Mouse (Mus musculus) midbrain, embryonic 15.5 days (tissue): ENCODE results near the gene Parvb. TPM values are rescaled to one million over a fixed set of nuclear protein-coding genes. Genes with fewer than 3 reads are reported as not detected.

Experiments
- ATAC-seq: fragments of 200-750 bp; cut with Nextera tagmentation; replicated peaks from 2 replicates; pipeline ENCODE4 v1.8.0; 2017; ENCODE audit warnings: moderate TSS enrichment
- H3K27ac ChIP-seq: fragments of 300-500 bp; sonication (generic); 2 replicates; pipeline ENCODE4 v1.5.1; 2015; ENCODE audit warnings: mild to moderate bottlenecking, inconsistent platforms
- H3K27me3 ChIP-seq: fragments of 300-500 bp; sonication (generic); replicated peaks from 2 replicates; pipeline ENCODE4 v1.6.1; 2015; ENCODE audit warnings: inconsistent platforms
- H3K36me3 ChIP-seq: fragments of 300-500 bp; sonication (generic); replicated peaks from 2 replicates; pipeline ENCODE4 v1.6.1; 2015; ENCODE audit warnings: inconsistent platforms
- H3K4me1 ChIP-seq: fragments of 300-500 bp; sonication (generic); 2 replicates; pipeline ENCODE4 v1.6.1; 2015; ENCODE audit warnings: inconsistent platforms
- H3K4me2 ChIP-seq: fragments of 300-500 bp; sonication (generic); 2 replicates; pipeline ENCODE4 v1.6.1; 2015; ENCODE audit warnings: inconsistent platforms, mild to moderate bottlenecking, moderate library complexity
- H3K4me3 ChIP-seq: fragments of 300-500 bp; sonication (generic); 2 replicates; pipeline ENCODE4 v1.5.1; 2015; ENCODE audit warnings: mild to moderate bottlenecking, inconsistent platforms
- H3K9ac ChIP-seq: fragments of 300-500 bp; sonication (generic); 2 replicates; pipeline ENCODE4 v1.6.1; 2015; ENCODE audit warnings: mild to moderate bottlenecking, inconsistent platforms
- H3K9me3 ChIP-seq: fragments of 300-500 bp; sonication (generic); 2 replicates; pipeline ENCODE4 v1.6.1; 2016; ENCODE audit warnings: inconsistent platforms
- WGBS: fragments of 180-500 bp; shearing (Covaris S2); methylation state at CpG from one replicate; pipeline ENCODE4 v1.1.7; 2015; ENCODE audit warnings: mixed read lengths; 5-methylcytosine and 5-hydroxymethylcytosine counted together
- polyA plus RNA-seq: library from polyadenylated mRNA; unstranded; fragments of >200 nt; fragmentation: Nextera tagmentation; extraction: Ambion mirVana; gene quantifications from 2 replicates; pipeline ENCODE4 v1.2.1, GENCODE M21; 2015

Gene Parvb
- polyA plus RNA-seq, 1 experiment from 2014 or later = 4.2 TPM

DNA sequence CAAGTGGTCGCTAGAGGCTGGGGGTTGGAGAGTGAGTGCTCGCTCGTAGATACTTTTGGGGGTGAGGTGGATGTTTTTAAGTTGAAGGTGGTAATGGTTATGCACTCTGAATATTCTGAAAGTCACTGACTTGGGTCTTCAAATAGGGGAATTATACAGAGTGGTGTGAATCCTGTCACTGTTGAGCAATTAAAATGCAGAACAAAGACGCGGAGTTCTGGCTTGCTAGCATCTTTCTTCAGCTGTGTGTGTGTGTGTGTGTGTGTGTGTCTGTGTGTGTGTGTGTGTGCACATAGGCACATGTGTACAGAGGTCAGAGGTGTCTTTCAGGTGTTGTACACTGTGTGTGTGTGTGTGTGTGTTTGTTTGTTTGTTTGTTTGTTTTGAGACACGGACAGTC, 14.4 kb downstream of the Parvb start:
- Histone ChIP-seq H3K9ac (no peak overlapping the region), H3K9me3 (no peaks in the 10 kb centered on the region), H3K27ac (no peak overlapping the region), H3K36me3 (no peaks in the 10 kb centered on the region), H3K27me3 (no peaks in the 10 kb centered on the region), H3K4me3 (no peak overlapping the region), H3K4me1 (peaks cover 10% of the 10 kb centered on the region), H3K4me2 (no peak overlapping the region)
- 80% methylated on average over 6 of the region's 6 CpGs for WGBS
- ATAC-seq = no peak

DNA sequence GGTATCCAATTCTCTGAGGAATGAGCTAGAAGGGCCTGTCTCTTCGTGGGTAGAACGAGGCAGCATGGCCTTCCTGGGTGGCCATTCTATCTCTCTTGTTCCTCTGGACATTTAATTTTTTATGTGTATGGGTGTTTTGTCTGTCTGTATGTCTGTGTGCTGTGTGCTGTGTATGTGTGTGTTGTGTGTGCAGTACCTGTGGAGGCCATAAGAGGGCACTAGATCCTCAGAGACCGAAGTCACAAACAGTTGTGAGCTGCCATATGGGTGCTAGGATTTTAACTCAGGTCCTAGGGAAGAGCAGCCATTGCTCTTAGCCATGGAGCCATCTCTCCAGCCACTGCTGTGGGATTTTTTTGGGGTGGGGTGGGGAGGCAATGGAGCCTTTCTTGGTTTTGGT, 15.5 kb downstream of the Parvb start:
- H3K27ac ChIP-seq = no peak overlapping the region
- no peaks in the 10 kb centered on the region for H3K9me3 ChIP-seq
- no peaks in the 10 kb centered on the region for H3K36me3 ChIP-seq
- peaks cover 10% of the 10 kb centered on the region for H3K4me1 ChIP-seq
- H3K4me2 ChIP-seq = no peak overlapping the region
- WGBS = 77% methylated on average over 3 of the region's 3 CpGs
- no peak overlapping the region for H3K4me3 ChIP-seq
- no peaks in the 10 kb centered on the region for H3K27me3 ChIP-seq
- no peak for ATAC-seq
- no peak overlapping the region for H3K9ac ChIP-seq

DNA sequence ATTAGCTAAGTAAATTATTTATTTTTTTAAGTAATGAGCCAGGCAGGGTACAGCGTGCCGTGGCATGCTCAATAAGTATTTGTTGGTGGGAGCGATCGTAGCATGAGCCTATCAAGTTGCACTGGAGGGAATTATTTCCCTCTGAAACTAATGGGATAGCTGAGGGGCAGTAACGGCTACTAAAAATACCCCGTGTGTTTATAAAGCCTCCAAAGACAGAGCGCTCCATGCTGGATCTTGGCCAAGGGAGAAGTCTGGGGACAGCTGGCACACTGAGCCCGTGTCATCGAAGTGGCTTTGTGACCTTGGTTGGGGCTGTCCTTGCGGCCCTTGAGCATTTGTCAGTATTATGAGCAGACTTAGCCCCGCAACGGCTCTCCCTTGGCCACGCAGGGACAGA, 19.4 kb downstream of the Parvb start:
- no peak overlapping the region for H3K4me2 ChIP-seq
- H3K4me1 ChIP-seq = peaks cover 14% of the 10 kb centered on the region
- WGBS = 34% methylated on average over 13 of the region's 13 CpGs
- H3K36me3 ChIP-seq = no peaks in the 10 kb centered on the region
- ATAC-seq = no peak
- H3K27me3 ChIP-seq = no peaks in the 10 kb centered on the region
- H3K27ac ChIP-seq = no peak overlapping the region
- no peak overlapping the region for H3K4me3 ChIP-seq
- no peak overlapping the region for H3K9ac ChIP-seq
- no peaks in the 10 kb centered on the region for H3K9me3 ChIP-seq

DNA sequence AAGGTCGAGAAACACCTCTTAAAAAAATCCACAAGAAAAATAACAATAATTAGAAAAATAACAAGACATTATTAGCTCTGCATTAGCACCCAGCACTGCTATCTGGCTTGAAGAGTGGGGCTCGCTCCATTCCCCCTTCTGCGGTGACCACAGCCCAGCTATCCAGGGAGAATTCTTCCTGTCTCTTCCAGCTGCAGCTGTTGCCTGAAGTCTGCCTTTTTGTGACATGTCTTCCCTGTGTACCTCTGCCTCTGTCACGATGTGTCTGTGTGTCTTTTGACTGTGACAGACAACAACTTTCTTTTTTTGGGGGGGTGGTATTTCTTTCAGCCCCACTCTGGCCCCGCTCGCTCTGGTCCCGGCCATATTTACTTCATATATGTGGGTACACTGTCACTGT, 20.8 kb downstream of the Parvb start:
- no peaks in the 10 kb centered on the region for H3K9me3 ChIP-seq
- ATAC-seq = no peak

DNA sequence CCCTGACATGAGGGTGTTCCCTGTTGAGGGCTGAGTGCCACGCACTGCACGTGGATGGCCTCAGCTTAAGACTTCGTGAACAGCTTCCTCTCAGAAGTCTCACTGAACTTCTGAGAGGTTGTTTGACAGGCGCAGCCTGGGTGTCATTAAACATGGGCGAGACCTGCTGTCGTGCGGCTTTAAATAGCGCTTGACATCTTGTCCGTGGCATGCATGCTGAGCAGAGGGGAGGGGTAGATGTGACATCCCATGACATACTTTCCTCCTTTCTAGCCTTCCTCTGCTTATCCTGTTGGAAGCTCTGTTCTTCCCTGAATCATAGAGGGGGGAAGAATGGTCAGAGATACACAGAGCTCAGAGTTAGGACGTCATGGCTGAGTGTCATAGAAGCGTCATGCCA, 21.9 kb downstream of the Parvb start:
- no peak overlapping the region for H3K4me2 ChIP-seq
- 58% methylated on average over 11 of the region's 11 CpGs for WGBS
- 0 out of 2 replicates have a peak, but pooled peaks cover 7% of the 10 kb centered on the region for H3K27me3 ChIP-seq
- no peaks in the 10 kb centered on the region for H3K9me3 ChIP-seq
- no peak overlapping the region for H3K9ac ChIP-seq
- H3K4me1 ChIP-seq = peaks cover 28% of the 10 kb centered on the region
- no peak for ATAC-seq
- no peaks in the 10 kb centered on the region for H3K36me3 ChIP-seq
- no peak overlapping the region for H3K27ac ChIP-seq
- no peak overlapping the region for H3K4me3 ChIP-seq

More for the DNA sequence above, 20.8 kb downstream of the Parvb start:
- Histone ChIP-seq H3K27ac (no peak overlapping the region), H3K27me3 (0 out of 2 replicates have a peak, but pooled peaks cover 3% of the 10 kb centered on the region), H3K36me3 (no peaks in the 10 kb centered on the region), H3K4me2 (no peak overlapping the region), H3K9ac (no peak overlapping the region), H3K4me1 (peaks cover 22% of the 10 kb centered on the region), H3K4me3 (no peak overlapping the region)
- 91% methylated on average over 7 of the region's 7 CpGs for WGBS

DNA sequence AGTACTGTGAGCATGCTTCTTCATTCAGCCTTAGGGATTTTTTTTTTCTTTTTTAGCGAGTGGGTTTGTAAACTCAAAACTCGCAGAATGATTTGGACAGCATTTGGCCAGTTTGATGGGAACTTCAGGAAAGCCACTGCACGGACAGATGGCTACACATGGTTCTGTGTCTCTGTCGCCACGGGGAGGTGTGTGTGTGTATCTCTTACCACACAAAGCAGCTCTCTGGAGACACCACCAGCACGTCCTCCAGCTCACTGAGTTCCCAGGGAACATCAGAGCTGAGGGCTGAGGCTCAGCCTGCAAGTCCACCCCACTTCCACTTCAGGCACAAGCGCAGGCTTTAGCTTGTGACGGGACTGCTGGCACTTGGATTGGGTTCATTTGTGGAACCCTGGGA, 22.5 kb downstream of the Parvb start:
- ATAC-seq = no peak
- WGBS = 63% methylated on average over 8 of the region's 8 CpGs
- Histone ChIP-seq H3K4me3 (no peak overlapping the region), H3K27me3 (0 out of 2 replicates have a peak, but pooled peaks cover 7% of the 10 kb centered on the region), H3K27ac (no peak overlapping the region), H3K9me3 (no peaks in the 10 kb centered on the region), H3K36me3 (no peaks in the 10 kb centered on the region), H3K4me2 (no peak overlapping the region), H3K9ac (no peak overlapping the region), H3K4me1 (peaks cover 33% of the 10 kb centered on the region)

DNA sequence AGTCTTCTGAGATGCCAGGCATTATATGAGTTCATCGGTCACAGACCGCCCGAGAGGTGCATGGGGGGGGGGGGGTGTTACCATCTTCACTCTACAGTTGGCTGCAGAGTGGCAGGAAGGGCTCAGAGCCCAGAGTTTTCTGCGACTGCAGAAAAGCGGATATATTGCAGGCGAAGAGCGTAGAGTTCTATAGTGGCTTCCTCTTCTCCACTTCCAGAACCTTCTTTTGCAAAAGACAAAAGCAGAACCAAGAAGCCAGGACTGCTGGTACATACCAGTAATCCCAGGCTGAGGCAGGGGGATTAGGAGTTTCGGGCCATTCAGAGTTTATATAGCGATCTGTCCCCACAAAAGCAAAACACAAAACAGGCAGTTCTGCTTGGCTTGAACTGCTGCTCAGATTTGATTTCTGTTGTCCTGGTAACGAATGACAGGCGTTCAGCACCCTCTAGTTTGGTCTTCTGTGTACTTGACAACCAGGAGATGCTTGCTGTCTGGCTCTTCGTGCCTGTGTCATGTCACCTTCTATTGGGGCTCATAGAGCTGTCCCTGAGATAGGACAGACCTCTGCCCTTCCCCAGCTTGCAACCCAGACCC, 24.5 kb downstream of the Parvb start:
- no peak overlapping the region for H3K9ac ChIP-seq
- no peak overlapping the region for H3K4me2 ChIP-seq
- H3K4me1 ChIP-seq = peaks cover 46% of the 10 kb centered on the region
- H3K9me3 ChIP-seq = no peaks in the 10 kb centered on the region
- 0 out of 2 replicates have a peak, but pooled peaks cover 7% of the 10 kb centered on the region for H3K27me3 ChIP-seq
- H3K4me3 ChIP-seq = no peak overlapping the region
- no peak for ATAC-seq
- H3K27ac ChIP-seq = peak overlapping the region; percentile 35; the same call in 1 of the 2 replicates
- H3K36me3 ChIP-seq = no peaks in the 10 kb centered on the region
- 48% methylated on average over 12 of the region's 12 CpGs for WGBS

DNA sequence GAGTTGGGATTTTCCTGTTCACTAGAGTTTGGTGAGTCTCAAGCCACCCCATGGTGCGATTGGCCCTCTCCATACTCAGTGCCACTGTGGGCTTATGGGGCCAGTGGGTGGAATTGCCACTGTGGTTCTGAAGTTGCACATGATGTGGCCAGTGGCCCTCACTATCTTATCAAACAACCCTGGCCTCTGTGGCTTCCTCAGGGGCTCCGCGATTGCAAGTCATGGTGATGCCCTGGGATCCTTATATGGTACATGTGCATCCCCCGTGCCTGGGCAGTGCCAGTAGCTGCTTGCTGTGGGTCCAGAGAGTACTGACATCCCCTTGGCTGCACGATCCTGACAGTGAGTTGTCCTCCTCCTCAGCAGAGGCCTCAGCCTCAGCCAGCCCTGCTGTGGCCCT, 25.0 kb downstream of the Parvb start:
- Histone ChIP-seq H3K9ac (no peak overlapping the region), H3K9me3 (no peaks in the 10 kb centered on the region), H3K4me1 (peaks cover 46% of the 10 kb centered on the region), H3K4me3 (no peak overlapping the region), H3K27me3 (0 out of 2 replicates have a peak, but pooled peaks cover 7% of the 10 kb centered on the region), H3K36me3 (no peaks in the 10 kb centered on the region), H3K4me2 (no peak overlapping the region), H3K27ac (no peak overlapping the region)
- no peak for ATAC-seq
- 90% methylated on average over 5 of the region's 5 CpGs for WGBS

DNA sequence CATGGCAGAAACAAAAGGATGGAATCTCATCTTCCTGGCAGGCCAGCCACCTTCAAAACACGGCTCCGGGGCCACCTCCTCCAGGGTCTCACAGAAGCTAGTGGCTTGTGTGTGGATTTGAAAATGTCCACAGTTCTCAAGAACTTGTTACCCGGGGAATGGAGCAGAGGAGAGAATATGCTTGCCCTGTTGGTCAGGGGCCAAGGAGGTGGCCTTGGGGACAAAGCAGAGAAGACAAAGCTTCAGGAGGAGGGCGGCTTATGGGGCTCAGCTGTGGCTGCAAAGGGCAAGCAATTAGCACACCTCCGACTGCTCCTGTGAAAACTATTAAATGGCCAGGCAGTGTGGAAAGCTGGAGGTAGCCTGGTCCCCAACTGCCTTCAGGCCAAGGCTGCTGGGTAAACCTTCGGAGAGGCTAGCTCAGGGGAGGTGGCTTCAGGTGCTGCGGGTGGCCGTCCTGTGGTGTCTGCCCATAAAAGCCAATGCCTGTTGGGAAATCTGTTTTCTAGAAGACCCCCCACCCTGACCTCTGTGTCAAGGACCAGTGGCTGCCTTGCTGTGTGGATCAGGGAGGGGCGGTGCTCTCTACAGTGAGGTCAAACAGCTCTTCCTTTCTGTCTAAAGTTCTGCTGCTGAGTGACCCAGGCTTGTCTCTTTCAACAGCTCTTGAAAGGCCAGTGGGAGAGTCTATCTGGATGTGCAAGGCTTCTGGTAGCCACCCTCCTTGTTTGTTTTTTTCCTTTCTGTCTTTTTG, 26.9 kb downstream of the Parvb start:
- no peaks in the 10 kb centered on the region for H3K9me3 ChIP-seq
- no peak for ATAC-seq
- H3K27ac ChIP-seq = no peak overlapping the region
- no peak overlapping the region for H3K9ac ChIP-seq
- peaks cover 50% of the 10 kb centered on the region for H3K4me1 ChIP-seq
- 44% methylated on average over 9 of the region's 9 CpGs for WGBS
- no peak overlapping the region for H3K4me3 ChIP-seq
- no peak overlapping the region for H3K4me2 ChIP-seq
- 0 out of 2 replicates have a peak, but pooled peaks cover 7% of the 10 kb centered on the region for H3K27me3 ChIP-seq
- no peaks in the 10 kb centered on the region for H3K36me3 ChIP-seq

DNA sequence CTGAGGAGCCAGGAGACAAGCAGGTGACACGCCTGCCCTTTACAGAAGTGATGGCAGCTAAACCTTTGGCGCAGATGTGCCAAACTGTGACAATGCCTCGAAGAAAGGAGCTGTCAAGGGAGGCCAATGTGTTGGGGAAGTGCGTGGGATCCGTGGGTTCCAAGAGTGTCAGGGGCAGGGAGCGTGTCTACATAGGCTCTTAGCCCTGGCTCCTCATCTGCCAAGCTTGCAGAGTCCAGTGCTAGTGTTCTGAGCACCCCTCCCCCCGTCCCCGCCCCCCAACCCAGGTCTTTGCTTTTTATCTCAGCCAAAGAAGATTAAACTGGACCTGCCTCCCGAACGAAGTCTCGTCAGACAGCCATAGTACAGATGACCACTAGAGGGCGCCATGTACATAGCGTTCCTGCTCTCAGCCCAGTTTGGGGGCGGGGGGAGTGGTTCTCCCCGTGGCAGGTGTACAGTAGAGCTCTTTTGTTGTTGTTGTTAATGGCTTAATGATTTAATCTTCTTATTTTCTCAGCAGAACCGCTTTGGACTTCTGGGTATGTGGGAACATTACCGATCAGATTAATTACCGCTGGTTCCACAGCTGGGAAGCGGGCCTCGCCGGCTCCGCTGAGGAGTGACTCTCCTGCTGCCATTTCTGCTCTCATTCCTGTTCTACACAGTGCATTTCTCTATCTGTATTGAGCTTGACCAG, 28.4 kb downstream of the Parvb start:
- no peak overlapping the region for H3K4me3 ChIP-seq
- peaks cover 55% of the 10 kb centered on the region for H3K4me1 ChIP-seq
- ATAC-seq = peak; percentile 77
- H3K27ac ChIP-seq = peak overlapping the region; percentile 76
- no peaks in the 10 kb centered on the region for H3K9me3 ChIP-seq
- 0 out of 2 replicates have a peak, but pooled peaks cover 7% of the 10 kb centered on the region for H3K27me3 ChIP-seq
- no peaks in the 10 kb centered on the region for H3K36me3 ChIP-seq
- 14% methylated on average over 22 of the region's 22 CpGs for WGBS
- H3K4me2 ChIP-seq = peak overlapping the region; percentile 45
- 0 out of 2 replicates have a peak overlapping the region, but pooled peaks have one; percentile 25 for H3K9ac ChIP-seq

DNA sequence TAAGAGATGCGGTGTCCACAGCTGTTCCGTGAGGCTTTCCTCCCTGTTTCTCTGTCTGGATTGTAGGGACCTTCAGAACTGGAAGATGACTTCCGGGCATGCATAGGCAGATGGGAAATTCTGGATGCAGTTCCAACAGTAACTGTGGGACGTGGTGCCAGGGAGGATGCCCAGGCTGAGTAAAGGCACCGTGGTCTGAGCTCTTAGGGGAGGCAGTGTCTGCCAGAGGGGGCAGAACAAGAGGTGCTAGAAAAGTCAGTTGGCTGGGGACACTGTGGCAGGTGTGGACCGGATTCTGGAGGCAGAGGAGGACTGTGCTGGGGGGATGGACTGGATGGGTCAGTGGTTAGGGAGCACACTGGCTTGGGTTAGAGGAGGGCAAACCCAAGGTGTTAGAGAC, 30.8 kb downstream of the Parvb start:
- Histone ChIP-seq H3K9me3 (no peaks in the 10 kb centered on the region), H3K27ac (no peak overlapping the region), H3K4me1 (peaks cover 56% of the 10 kb centered on the region), H3K36me3 (no peaks in the 10 kb centered on the region), H3K4me2 (no peak overlapping the region), H3K9ac (no peak overlapping the region), H3K4me3 (no peak overlapping the region), H3K27me3 (0 out of 2 replicates have a peak, but pooled peaks cover 5% of the 10 kb centered on the region)
- no peak for ATAC-seq
- 91% methylated on average over 6 of the region's 6 CpGs for WGBS

DNA sequence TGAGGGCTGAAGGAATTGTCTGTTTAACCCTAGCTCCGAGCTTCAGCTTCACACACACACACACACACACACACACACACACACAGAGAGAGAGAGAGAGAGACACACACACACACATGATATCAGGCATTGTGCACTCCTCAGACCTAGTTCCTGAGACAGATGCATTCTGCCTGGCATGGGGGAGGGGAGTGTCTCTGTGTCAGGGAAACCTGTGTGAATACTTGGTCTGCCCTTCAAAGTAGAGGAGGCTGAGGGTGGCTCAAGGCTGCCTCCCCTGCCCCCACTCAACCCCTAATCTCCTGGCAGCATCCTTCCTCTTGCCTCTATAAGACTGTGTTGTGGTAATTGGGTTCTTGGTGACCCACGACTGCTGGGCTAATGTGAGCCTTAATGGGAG, 31.7 kb downstream of the Parvb start:
- ATAC-seq = 0 out of 2 replicates have a peak, but pooled peaks have one; percentile 9
- Histone ChIP-seq H3K9ac (no peak overlapping the region), H3K36me3 (no peaks in the 10 kb centered on the region), H3K4me3 (no peak overlapping the region), H3K4me2 (no peak overlapping the region), H3K9me3 (no peaks in the 10 kb centered on the region), H3K27me3 (no peaks in the 10 kb centered on the region), H3K27ac (peak overlapping the region; percentile 13; the same call in 1 of the 2 replicates), H3K4me1 (peaks cover 51% of the 10 kb centered on the region)
- 43% methylated on average over 2 of the region's 2 CpGs for WGBS
